Mouse (Mus musculus): ENCODE data around the gene Mpped2. TPM values are rescaled to one million over a fixed set of nuclear protein-coding genes. Genes with fewer than 3 reads are reported as not detected.

Gene Mpped2
- total and polyA plus RNA-seq, 3 experiments = 0.04 to 0.10 TPM; not detected in 1

- no peaks in the 10 kb centered on the region for H3K27me3 ChIP-seq (ENCODE audit: control insufficient read depth in 1 of 2, insufficient read depth in 2 of 2, low read length in 2 of 2)
- H3K79me2 ChIP-seq (ENCODE audit: control insufficient read depth, insufficient read depth, low read length, poor library complexity) = no peaks in the 10 kb centered on the region
- H3K36me3 ChIP-seq (ENCODE audit: control insufficient read depth in 1 of 2, insufficient read depth in 2 of 2, low read length in 2 of 2) = no peaks in the 10 kb centered on the region
- H3K27ac ChIP-seq (ENCODE audit: control insufficient read depth, low read depth, low read length) = no peak overlapping the region
- DNase-seq (ENCODE audit: low read depth, low spot score) = no peak
- H3K9ac ChIP-seq (ENCODE audit: control insufficient read depth, low read depth, low read length, poor library complexity, severe bottlenecking) = no peak overlapping the region
- no peak for TF ChIP-seq GATA1 (IDR thresholded peaks at IDR 0.05; ENCODE audit: low read depth, low read length)
- no peak for TF ChIP-seq HCFC1 (IDR thresholded peaks at IDR 0.05; ENCODE audit: low read depth, low read length)
- TF ChIP-seq POLR2AphosphoS2 (IDR thresholded peaks at IDR 0.05; ENCODE audit: low read length) = no peak
- no peak for TF ChIP-seq MEF2A (IDR thresholded peaks at IDR 0.05; ENCODE audit: extremely low read depth, insufficient replicate concordance, low read depth, low read length, poor library complexity, severe bottlenecking)
- TF ChIP-seq UBTF (IDR thresholded peaks at IDR 0.05; ENCODE audit: borderline replicate concordance, insufficient read depth, low read depth, low read length) = no peak
- no peak for TF ChIP-seq TBP (IDR thresholded peaks at IDR 0.05; ENCODE audit: low read depth, low read length)
- TF ChIP-seq TAL1 (IDR thresholded peaks at IDR 0.05; ENCODE audit: low read length) = no peak
- no peak for TF ChIP-seq MYB (IDR thresholded peaks at IDR 0.05; ENCODE audit: low read depth, low read length)
- TF ChIP-seq TCF12 (IDR thresholded peaks at IDR 0.05; ENCODE audit: low read depth, low read length) = no peak
- no peak for TF ChIP-seq CHD1 (IDR thresholded peaks at IDR 0.05; ENCODE audit: low read depth, low read length)
- no peak for TF ChIP-seq SIN3A (IDR thresholded peaks at IDR 0.05; ENCODE audit: low read length)
- no peaks in the 10 kb centered on the region for H3K9me3 ChIP-seq (replicated peaks; ENCODE audit: insufficient read depth, low read length)
- no peak overlapping the region for H3K4me3 ChIP-seq (ENCODE audit: control insufficient read depth in 1 of 2, insufficient read depth in 1 of 2, low read depth in 2 of 2, low read length in 2 of 2)
- no peaks in the 10 kb centered on the region for H3K4me1 ChIP-seq (ENCODE audit: control insufficient read depth in 1 of 2, insufficient read depth in 2 of 2, low read length in 2 of 2)
Observed at GRCm38 (mm10) chr2:106707136-106707535, 14.1 kb downstream of the Mpped2 start.

DNA sequence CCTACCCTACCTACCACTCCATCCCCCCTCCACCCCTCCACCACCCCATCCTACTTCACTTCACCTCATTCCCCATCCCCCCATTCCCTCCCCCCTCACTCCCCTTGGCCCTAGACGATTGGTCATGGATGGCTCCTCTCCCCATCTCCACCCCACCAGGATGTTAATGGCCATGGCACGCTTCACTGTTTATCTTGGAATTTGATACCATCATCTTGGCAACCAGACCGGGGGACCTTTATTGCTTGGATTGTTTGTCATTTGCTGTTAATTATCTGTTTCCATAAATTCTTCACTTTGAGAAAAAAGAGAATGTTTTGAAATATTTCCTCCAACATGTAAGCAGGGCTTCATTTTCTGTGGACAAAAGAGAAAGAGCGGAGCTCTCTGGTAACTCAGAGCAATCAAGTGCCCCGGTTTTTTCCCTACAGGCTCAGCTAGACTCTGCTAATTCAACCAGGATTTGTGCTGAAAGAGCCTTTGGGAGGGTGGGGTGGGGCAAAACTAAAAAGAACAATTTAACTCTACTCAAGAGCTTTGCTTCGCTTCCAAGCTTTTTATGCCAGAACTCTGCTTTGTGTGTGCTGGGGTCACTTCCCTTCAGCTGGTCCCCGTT lies 17.9 kb downstream of the Mpped2 start:
- H3K9me3 ChIP-seq (replicated peaks; ENCODE audit: insufficient read depth, low read length) = no peaks in the 10 kb centered on the region
- no peaks in the 10 kb centered on the region for H3K27me3 ChIP-seq (ENCODE audit: control insufficient read depth in 1 of 2, insufficient read depth in 2 of 2, low read length in 2 of 2)

More for the DNA sequence above, 17.9 kb downstream of the Mpped2 start:
- DNase-seq (ENCODE audit: low read depth, low spot score) = no peak
- Histone ChIP-seq H3K4me3 (ENCODE audit: control insufficient read depth in 1 of 2, insufficient read depth in 1 of 2, low read depth in 2 of 2, low read length in 2 of 2) (no peak overlapping the region), H3K27ac (ENCODE audit: control insufficient read depth, low read depth, low read length) (no peak overlapping the region), H3K4me1 (ENCODE audit: control insufficient read depth in 1 of 2, insufficient read depth in 2 of 2, low read length in 2 of 2) (no peaks in the 10 kb centered on the region), H3K79me2 (ENCODE audit: control insufficient read depth, insufficient read depth, low read length, poor library complexity) (no peaks in the 10 kb centered on the region), H3K36me3 (ENCODE audit: control insufficient read depth in 1 of 2, insufficient read depth in 2 of 2, low read length in 2 of 2) (no peaks in the 10 kb centered on the region), H3K9ac (ENCODE audit: control insufficient read depth, low read depth, low read length, poor library complexity, severe bottlenecking) (no peak overlapping the region)
- no peak for TF ChIP-seq MEF2A (IDR thresholded peaks at IDR 0.05; ENCODE audit: extremely low read depth, insufficient replicate concordance, low read depth, low read length, poor library complexity, severe bottlenecking)
- TF ChIP-seq JUND (IDR thresholded peaks at IDR 0.05; ENCODE audit: low read depth, low read length) = no peak
- TF ChIP-seq MAZ (IDR thresholded peaks at IDR 0.05; ENCODE audit: low read depth, low read length) = no peak
- TF ChIP-seq CTCF (IDR thresholded peaks at IDR 0.05 in 2 of 3, conservative IDR thresholded peaks at IDR 0.05 in 1 of 3; ENCODE audit: control insufficient read depth in 1 of 3, insufficient read depth in 1 of 3, low read depth in 2 of 3, low read length in 3 of 3, poor library complexity in 1 of 3, severe bottlenecking in 1 of 3) = no peak
- TF ChIP-seq BHLHE40 (IDR thresholded peaks at IDR 0.05; ENCODE audit: borderline replicate concordance, low read depth, low read length) = no peak
- no peak for TF ChIP-seq RAD21 (IDR thresholded peaks at IDR 0.05; ENCODE audit: low read depth, low read length)
- TF ChIP-seq ZMIZ1 (IDR thresholded peaks at IDR 0.05; ENCODE audit: low read depth, low read length) = no peak
- TF ChIP-seq RCOR1 (IDR thresholded peaks at IDR 0.05; ENCODE audit: low read depth, low read length) = no peak
